ENCODE assay signal across 9 mouse cellular contexts in the genomic region with DNA sequence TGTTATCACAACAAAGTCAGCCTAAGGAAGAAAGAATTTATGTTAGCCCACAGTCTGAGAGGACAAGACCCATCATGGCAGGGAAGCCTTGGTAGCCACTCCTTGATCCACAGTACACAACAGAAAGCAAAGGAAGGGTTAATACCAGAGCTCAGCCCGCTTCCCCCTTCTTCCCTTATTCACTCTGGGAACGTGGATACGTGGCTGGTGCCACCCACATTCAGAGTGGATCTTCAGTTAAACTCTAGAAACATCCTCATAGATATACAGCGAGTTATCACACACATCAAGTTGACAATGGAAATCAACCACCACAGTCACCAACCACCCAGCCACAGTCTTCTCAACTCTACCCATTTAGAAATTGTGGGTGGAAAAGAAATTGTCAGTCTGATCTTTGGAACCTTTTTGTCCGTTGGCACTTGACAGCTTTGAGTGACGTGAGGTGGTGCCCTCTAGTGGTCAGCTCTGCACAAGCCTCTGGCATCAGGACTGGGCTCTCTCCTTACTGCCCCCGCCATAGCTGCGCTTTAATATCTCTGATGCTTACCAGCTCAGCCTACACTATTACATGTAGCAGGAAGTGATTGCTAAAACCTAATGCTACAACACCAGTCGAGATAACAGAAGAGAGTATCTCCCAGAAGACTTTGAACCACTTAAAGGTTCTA. TPM values are rescaled to one million over a fixed set of nuclear protein-coding genes. Genes with fewer than 3 reads are reported as not detected.
DNase-seq lines count a peak whose midpoint lies in the region; ATAC-seq lines count a peak whose summit lies in the region.
"Had no signal": no experiment of that assay in that cellular context is flagged by ENCODE, and none has a peak within 500 bp of the region (broad histone marks: within the 10 kb centered on the region; RNA-seq: fewer than 3 reads in every experiment).

No protein-coding gene starts in this region.

- no peak overlapping the region for H3K4me2 ChIP-seq in forebrain, embryonic 13.5 days
- H3K4me2 ChIP-seq in hindbrain, embryonic 15.5 days, result no peak overlapping the region
- H3K4me2 ChIP-seq in limb, embryonic 12.5 days, result no peak overlapping the region
- no peak overlapping the region for H3K4me2 ChIP-seq in midbrain, embryonic 15.5 days
- H3K4me2 ChIP-seq: lung, embryonic 15.5 days had no signal

- WGBS in forebrain, embryonic 13.5 days, result 22% methylated on average over 9 of the region's 9 CpGs
- WGBS in hindbrain, embryonic 15.5 days, result 28% methylated on average over 9 of the region's 9 CpGs
- WGBS in limb, embryonic 12.5 days, result 18% methylated on average over 9 of the region's 9 CpGs
- WGBS in midbrain, embryonic 15.5 days, result 18% methylated on average over 9 of the region's 9 CpGs

- ATAC-seq in forebrain, embryonic 13.5 days, result peak; percentile 70
- peak; percentile 70 for ATAC-seq in hindbrain, embryonic 15.5 days (ENCODE audit: low FRiP score, low read depth)
- ATAC-seq in limb, embryonic 12.5 days (ENCODE audit: insufficient number of reproducible peaks, insufficient read depth, low FRiP score, low TSS enrichment, low read depth), result peak; percentile 72
- peak; percentile 69; the same call in 1 of the 2 replicates for ATAC-seq in midbrain, embryonic 15.5 days (replicated peaks)

- no peaks in the 10 kb centered on the region for H3K9me3 ChIP-seq in forebrain, embryonic 13.5 days (replicated peaks)
- no peaks in the 10 kb centered on the region for H3K9me3 ChIP-seq in hindbrain, embryonic 15.5 days
- H3K9me3 ChIP-seq in limb, embryonic 12.5 days, result no peaks in the 10 kb centered on the region
- no peaks in the 10 kb centered on the region for H3K9me3 ChIP-seq in midbrain, embryonic 15.5 days
- H3K9me3 ChIP-seq: lung, embryonic 15.5 days had no signal

- H3K4me1 ChIP-seq in forebrain, embryonic 13.5 days, result peaks cover 4% of the 10 kb centered on the region
- H3K4me1 ChIP-seq in hindbrain, embryonic 15.5 days (replicated peaks), result peaks cover 2% of the 10 kb centered on the region
- peaks cover 3% of the 10 kb centered on the region; the same call in 1 of the 2 replicates for H3K4me1 ChIP-seq in limb, embryonic 12.5 days (replicated peaks)
- H3K4me1 ChIP-seq in midbrain, embryonic 15.5 days, result peaks cover 2% of the 10 kb centered on the region
- H3K4me1 ChIP-seq: lung, embryonic 15.5 days had no signal

- H3K27ac ChIP-seq in forebrain, embryonic 13.5 days, result no peak overlapping the region
- no peak overlapping the region for H3K27ac ChIP-seq in hindbrain, embryonic 15.5 days (replicated peaks)
- no peak overlapping the region for H3K27ac ChIP-seq in limb, embryonic 12.5 days
- no peak overlapping the region for H3K27ac ChIP-seq in midbrain, embryonic 15.5 days
- H3K27ac ChIP-seq: lung, embryonic 15.5 days had no signal

- peak; percentile 33 to 40 for DNase-seq in right cerebral cortex, adult 2 months (ENCODE audit: low spot score in 2 of 2)
- no peak for DNase-seq in right cerebral cortex, postnatal 25 days
- peak; percentile 84 for DNase-seq in c-Kit-positive CD71-positive TER-119-positive erythroid progenitor cells, embryonic 14.5 days (ENCODE audit: low spot score)
- DNase-seq in thymus, adult 18-20 months, result peak; percentile 28 to 51

- no peaks in the 10 kb centered on the region for H3K36me3 ChIP-seq in forebrain, embryonic 13.5 days (ENCODE audit: poor library complexity, severe bottlenecking)
- no peaks in the 10 kb centered on the region for H3K36me3 ChIP-seq in hindbrain, embryonic 15.5 days
- H3K36me3 ChIP-seq in limb, embryonic 12.5 days, result no peaks in the 10 kb centered on the region
- H3K36me3 ChIP-seq in midbrain, embryonic 15.5 days (replicated peaks), result no peaks in the 10 kb centered on the region
- H3K36me3 ChIP-seq: lung, embryonic 15.5 days had no signal

- H3K27me3 ChIP-seq in forebrain, embryonic 13.5 days, result no peaks in the 10 kb centered on the region
- no peaks in the 10 kb centered on the region for H3K27me3 ChIP-seq in hindbrain, embryonic 15.5 days
- no peaks in the 10 kb centered on the region; the same call in 1 of the 2 replicates for H3K27me3 ChIP-seq in limb, embryonic 12.5 days
- H3K27me3 ChIP-seq in midbrain, embryonic 15.5 days (replicated peaks), result no peaks in the 10 kb centered on the region
- H3K27me3 ChIP-seq: lung, embryonic 15.5 days had no signal

- H3K4me3 ChIP-seq in forebrain, embryonic 13.5 days, result no peak overlapping the region
- no peak overlapping the region for H3K4me3 ChIP-seq in hindbrain, embryonic 15.5 days
- H3K4me3 ChIP-seq in limb, embryonic 12.5 days (replicated peaks), result no peak overlapping the region
- no peak overlapping the region for H3K4me3 ChIP-seq in midbrain, embryonic 15.5 days
- H3K4me3 ChIP-seq: lung, embryonic 15.5 days had no signal

- H3K9ac ChIP-seq in forebrain, embryonic 13.5 days, result no peak overlapping the region
- no peak overlapping the region for H3K9ac ChIP-seq in hindbrain, embryonic 15.5 days
- no peak overlapping the region for H3K9ac ChIP-seq in limb, embryonic 12.5 days (replicated peaks)
- no peak overlapping the region for H3K9ac ChIP-seq in midbrain, embryonic 15.5 days
- H3K9ac ChIP-seq: lung, embryonic 15.5 days had no signal

RNA-seq across cellular contexts. Expression of a gene that starts 5.7 kb away (rescaled TPM):
- 3.4 and 4.2 TPM in 2 replicates for polyA plus RNA-seq in forebrain, embryonic 13.5 days (2015; fragmentation: Nextera tagmentation; extraction: Ambion mirVana)
- polyA plus RNA-seq in hindbrain, embryonic 15.5 days (2015; fragmentation: Nextera tagmentation; extraction: Ambion mirVana), result 2.8 and 3.1 TPM in 2 replicates
- 3.5 TPM in 2 replicates for polyA plus RNA-seq in limb, embryonic 12.5 days (2016; fragmentation: Nextera tagmentation; extraction: Ambion mirVana)
- polyA plus RNA-seq in midbrain, embryonic 15.5 days (2015; fragmentation: Nextera tagmentation; extraction: Ambion mirVana), result 2.6 and 3.0 TPM in 2 replicates

RNA-seq across cellular contexts. Expression of a gene that starts 46.6 kb away (rescaled TPM):
- 12.4 and 12.6 TPM in 2 replicates for polyA plus RNA-seq in forebrain, embryonic 13.5 days (2015; fragmentation: Nextera tagmentation; extraction: Ambion mirVana)
- 12.4 and 13.1 TPM in 2 replicates for polyA plus RNA-seq in hindbrain, embryonic 15.5 days (2015; fragmentation: Nextera tagmentation; extraction: Ambion mirVana)
- 13.0 and 13.6 TPM in 2 replicates for polyA plus RNA-seq in limb, embryonic 12.5 days (2016; fragmentation: Nextera tagmentation; extraction: Ambion mirVana)
- polyA plus RNA-seq in midbrain, embryonic 15.5 days (2015; fragmentation: Nextera tagmentation; extraction: Ambion mirVana), result 14.1 and 14.6 TPM in 2 replicates
